Mouse (Mus musculus) limb, embryonic 10.5 days (tissue): ENCODE results near the gene Stab1. TPM values are rescaled to one million over a fixed set of nuclear protein-coding genes. Genes with fewer than 3 reads are reported as not detected.

Source experiments
- DNase-seq: peaks from one replicate; pipeline ENCODE4 v3.0.0-alpha.2; 2017; ENCODE audit warnings: low spot score
- H3K27ac ChIP-seq: fragments of 300-500 bp; sonication (generic); 2 replicates; pipeline ENCODE4 v1.5.1; 2016; ENCODE audit warnings: mild to moderate bottlenecking
- H3K27me3 ChIP-seq: fragments of 300-500 bp; sonication (generic); 2 replicates; pipeline ENCODE4 v1.6.1; 2016; ENCODE audit warnings: low read depth, mild to moderate bottlenecking; ENCODE audit not compliant: poor library complexity, severe bottlenecking
- H3K36me3 ChIP-seq: fragments of 300-500 bp; sonication (generic); 2 replicates; pipeline ENCODE4 v1.6.1; 2016; ENCODE audit warnings: mild to moderate bottlenecking, moderate library complexity
- H3K4me1 ChIP-seq: fragments of 300-500 bp; sonication (generic); 2 replicates; pipeline ENCODE4 v1.6.1; 2016
- H3K4me3 ChIP-seq: fragments of 300-500 bp; sonication (generic); 2 replicates; pipeline ENCODE4 v1.5.1; 2016; ENCODE audit warnings: mild to moderate bottlenecking, moderate library complexity
- H3K9me3 ChIP-seq: fragments of 300-500 bp; sonication (generic); replicated peaks from 2 replicates; pipeline ENCODE4 v1.6.1; 2016; ENCODE audit warnings: mild to moderate bottlenecking
- WGBS: fragments of 180-500 bp; shearing (Covaris S2); methylation state at CpG from one replicate; pipeline ENCODE4 v1.1.7; 2016; 5-methylcytosine and 5-hydroxymethylcytosine counted together
- polyA plus RNA-seq: library from polyadenylated mRNA; unstranded; fragments of >200 nt; fragmentation: Nextera tagmentation; extraction: Ambion mirVana; gene quantifications from 2 replicates; pipeline ENCODE4 v1.2.1, GENCODE M21; 2016

Gene Stab1
- polyA plus RNA-seq, 1 experiment from 2014 or later: 14.5 TPM

GRCm38 (mm10) chr14:31131272-31131821 lies 37.1 kb downstream of the Stab1 start:
- Histone ChIP-seq H3K4me1 (peaks cover 55% of the 10 kb centered on the region), H3K36me3 (peaks cover 50% of the 10 kb centered on the region), H3K9me3 (no peaks in the 10 kb centered on the region), H3K4me3 (peak overlapping the region; percentile 100), H3K27me3 (no peaks in the 10 kb centered on the region), H3K27ac (peak overlapping the region; percentile 98)
- 0% methylated on average over 43 of the region's 43 CpGs for WGBS
- DNase-seq: peak; percentile 66

DNA sequence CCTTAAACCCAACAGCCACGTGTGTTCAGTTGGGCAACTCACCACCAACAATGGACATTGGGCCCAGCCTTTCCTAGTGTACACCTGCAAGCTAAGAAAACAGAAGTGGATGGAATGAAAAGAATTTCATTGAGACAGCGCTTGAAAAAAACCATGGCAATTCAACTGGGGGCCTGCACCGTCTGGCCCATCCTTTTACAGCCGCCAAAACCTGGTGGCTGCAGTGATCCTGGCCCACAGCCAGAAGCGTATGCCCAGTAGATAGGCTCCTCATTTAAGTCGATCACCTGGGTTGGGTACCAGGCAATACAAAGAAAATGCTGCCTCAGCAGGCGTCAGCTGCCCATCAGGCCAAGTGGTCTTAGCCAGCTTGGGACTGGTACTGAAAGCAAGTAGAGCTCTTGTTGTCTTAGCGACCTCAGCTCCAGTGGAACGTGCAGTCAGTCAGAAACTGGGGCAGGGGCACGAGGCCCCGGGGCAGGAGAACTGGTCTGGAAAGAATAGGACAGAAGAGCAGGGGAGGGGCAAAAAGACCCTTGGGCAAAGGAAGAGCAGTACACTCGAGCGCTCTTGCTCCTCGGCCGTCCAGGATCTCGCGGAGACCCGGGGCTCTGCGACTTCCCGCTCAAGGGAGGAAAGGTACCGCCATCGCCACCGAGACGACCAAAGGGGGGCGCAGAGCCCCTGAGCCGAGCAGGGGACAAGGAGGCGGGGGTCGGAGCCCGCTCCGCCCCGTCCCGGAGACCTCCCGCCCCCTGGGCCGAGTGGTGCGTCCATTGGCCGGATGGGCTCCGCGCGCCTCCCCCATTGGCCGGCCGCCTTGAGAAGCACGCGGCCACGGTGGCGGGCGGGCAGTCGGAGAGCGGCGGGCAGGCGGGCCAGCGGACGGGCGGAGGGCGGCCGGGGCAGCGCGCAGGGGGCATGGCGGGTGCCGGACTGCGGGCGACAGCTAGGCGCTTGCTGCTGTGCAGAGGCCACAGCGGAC lies 37.9 kb downstream of the Stab1 start, which contains the start of gene Nt5dc2:
Gene Nt5dc2, plus strand, starts transcription at position 818 of the 985 bp plus-strand sequence.
- WGBS: 6% methylated on average over 62 of the region's 63 CpGs
- no peaks in the 10 kb centered on the region for H3K27me3 ChIP-seq
- peak; percentile 95 for DNase-seq
- peak within 1 kb of the TSS; percentile 100 for H3K4me3 ChIP-seq
- H3K27ac ChIP-seq: peak within 1 kb of the TSS; percentile 98
- peaks cover 59% of the 10 kb centered on the region for H3K4me1 ChIP-seq
- H3K36me3 ChIP-seq: peaks cover 49% of the 10 kb centered on the region
- no peaks in the 10 kb centered on the region for H3K9me3 ChIP-seq

- peaks cover 43% of the 10 kb centered on the region for H3K36me3 ChIP-seq
- no peak for DNase-seq
- H3K27me3 ChIP-seq: no peaks in the 10 kb centered on the region
- peaks cover 69% of the 10 kb centered on the region for H3K4me1 ChIP-seq
- H3K27ac ChIP-seq: peak overlapping the region; percentile 98
- H3K9me3 ChIP-seq: no peaks in the 10 kb centered on the region
- peak overlapping the region; percentile 100 for H3K4me3 ChIP-seq
- WGBS: 71% methylated on average over 15 of the region's 15 CpGs
These were observed 38.9 kb downstream of the Stab1 start for GRCm38 (mm10) chr14:31129326-31130235.

DNA sequence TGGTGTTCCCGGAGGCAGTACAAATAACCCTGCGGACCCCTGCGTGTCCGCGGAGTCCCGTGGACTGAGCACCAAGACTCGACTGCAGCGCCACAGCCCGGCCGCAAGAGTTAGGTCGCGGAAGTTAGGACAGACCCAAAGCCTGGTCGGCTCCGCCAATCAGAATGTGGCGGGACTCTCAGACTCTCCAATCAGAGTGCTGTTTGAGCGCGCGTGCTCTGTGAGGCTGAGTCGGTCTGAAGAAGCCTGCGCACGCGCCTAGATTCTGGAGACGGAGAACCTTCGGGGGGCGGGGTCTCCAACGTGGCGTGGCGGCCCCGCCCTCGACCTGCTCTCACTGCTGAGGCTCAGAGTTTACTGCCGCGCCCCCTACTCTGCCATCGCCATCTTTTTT lies 39.6 kb downstream of the Stab1 start, which contains the start of gene Smim4:
Gene Smim4, minus strand, starts transcription at position 131 of the 394 bp plus-strand sequence.
- Histone ChIP-seq H3K4me1 (peaks cover 66% of the 10 kb centered on the region), H3K27me3 (no peaks in the 10 kb centered on the region), H3K27ac (peak within 1 kb of the TSS; percentile 98), H3K36me3 (peaks cover 43% of the 10 kb centered on the region), H3K4me3 (peak within 1 kb of the TSS; percentile 78), H3K9me3 (no peaks in the 10 kb centered on the region)
- DNase-seq: peak; percentile 98
- WGBS: under 1% methylated on average over 33 of the region's 33 CpGs

DNA sequence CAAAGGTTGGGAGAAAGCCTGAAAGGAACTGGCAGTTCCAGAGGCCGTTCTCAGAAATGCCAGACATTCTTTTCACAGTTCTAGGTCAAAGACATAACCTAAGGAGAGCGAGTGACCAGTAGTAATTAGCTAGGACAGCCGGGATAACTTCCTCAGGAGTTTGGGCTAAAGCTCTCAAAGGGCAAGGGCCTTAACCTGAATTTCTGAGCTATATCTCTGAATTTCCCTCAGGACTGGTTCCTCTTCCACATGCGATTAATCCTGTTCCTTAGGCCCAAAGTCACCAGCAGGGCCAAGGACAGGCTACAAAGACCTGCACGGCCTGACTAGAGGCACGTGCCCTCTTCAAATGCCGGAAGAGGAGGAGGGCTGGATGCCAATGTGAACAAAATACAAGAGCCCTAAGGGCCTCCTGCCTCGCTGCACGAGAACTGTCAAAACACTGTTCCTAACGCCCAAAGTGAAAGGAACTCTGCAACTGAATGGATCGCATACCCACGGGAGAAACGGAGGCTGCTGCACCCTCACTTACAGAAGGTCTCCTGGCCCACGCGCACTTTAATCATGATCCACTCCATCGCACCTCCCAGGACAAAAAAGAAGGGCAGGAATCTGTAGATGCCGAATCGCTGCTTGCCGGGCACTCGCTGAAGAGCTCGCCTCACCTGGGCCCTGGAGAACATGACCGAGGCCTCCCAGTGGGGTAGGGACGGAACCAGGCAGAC lies 40.2 kb downstream of the Stab1 start:
- Histone ChIP-seq H3K27ac (peak overlapping the region; percentile 98), H3K4me3 (peak overlapping the region; percentile 78), H3K4me1 (peaks cover 60% of the 10 kb centered on the region), H3K27me3 (no peaks in the 10 kb centered on the region), H3K9me3 (no peaks in the 10 kb centered on the region), H3K36me3 (peaks cover 43% of the 10 kb centered on the region)
- DNase-seq: peak; percentile 58
- 2% methylated on average over 23 of the region's 23 CpGs for WGBS

GRCm38 (mm10) chr14:31126826-31127225 lies 41.6 kb downstream of the Stab1 start:
- Histone ChIP-seq H3K27ac (no peak overlapping the region), H3K27me3 (no peaks in the 10 kb centered on the region), H3K4me3 (peak overlapping the region; percentile 78), H3K4me1 (peaks cover 46% of the 10 kb centered on the region), H3K36me3 (peaks cover 47% of the 10 kb centered on the region), H3K9me3 (no peaks in the 10 kb centered on the region)
- peak; percentile 27 for DNase-seq
- 95% methylated on average over 8 of the region's 8 CpGs for WGBS

DNA sequence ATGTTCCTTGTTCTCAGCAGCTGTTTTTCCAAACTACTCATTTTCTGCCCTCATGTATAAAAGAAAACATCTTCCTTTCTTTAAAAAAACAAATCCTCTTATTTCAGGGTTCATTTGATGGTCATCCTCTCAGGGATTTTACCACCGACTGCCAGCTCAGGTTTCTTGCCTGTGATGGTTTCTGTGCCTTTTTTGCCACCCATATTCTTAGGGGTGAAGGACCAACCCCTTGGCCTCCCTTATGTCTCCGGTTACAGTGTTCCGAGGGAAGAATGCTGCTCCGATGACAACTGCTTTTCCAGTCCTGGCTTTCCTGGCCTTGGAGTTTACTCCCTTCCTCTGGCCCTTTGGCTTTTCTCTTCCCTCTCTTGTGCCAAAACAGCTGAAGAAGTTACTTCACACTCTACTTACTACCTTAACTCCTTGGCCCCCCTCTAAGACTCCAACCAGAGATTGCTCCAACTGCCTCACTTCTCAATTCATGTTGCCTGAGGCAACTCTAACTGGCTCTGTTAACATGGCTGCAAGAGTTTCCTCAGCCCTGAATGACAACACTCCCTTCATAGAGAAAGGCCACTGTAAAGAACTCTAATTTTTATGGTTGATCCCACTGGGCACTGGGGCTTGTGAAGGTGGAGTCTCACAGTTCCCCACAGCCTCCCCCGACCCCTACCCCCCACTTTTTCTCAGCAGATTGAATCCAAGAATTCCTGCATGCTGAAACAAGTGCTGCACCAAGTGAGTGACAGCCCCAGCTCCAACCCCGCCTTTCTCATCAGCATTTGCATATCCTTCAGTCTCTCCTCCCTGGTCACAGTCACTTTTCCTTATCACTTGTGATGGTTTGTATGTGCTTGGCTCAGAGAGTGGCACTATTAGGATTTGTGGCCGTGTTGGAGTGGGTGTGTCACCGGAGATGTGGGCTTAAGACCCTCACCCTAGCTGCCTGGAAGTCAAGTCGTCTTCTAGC lies 43.0 kb downstream of the Stab1 start:
- DNase-seq: peak; percentile 31

DNA sequence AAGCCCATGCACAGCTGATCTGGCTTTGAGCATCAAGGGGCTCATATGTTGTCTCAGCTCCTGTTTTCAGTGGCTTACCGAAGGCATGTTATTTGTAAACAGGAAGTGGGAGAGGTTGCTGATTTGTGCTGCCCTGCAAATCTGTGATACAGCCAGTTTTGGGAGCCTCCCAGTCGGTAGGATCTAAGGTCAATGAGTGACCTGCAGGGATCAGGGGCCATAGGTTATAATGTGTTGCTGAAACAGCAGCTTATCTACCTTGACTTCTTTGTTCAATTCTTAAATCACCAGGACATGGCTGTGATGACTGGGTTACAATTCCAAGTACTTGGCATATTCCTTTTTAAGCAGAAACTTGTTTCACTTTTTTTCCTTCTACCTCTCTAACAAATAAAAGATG lies 52.9 kb downstream of the Stab1 start:
- Histone ChIP-seq H3K27me3 (no peaks in the 10 kb centered on the region), H3K4me1 (no peaks in the 10 kb centered on the region), H3K9me3 (no peaks in the 10 kb centered on the region), H3K27ac (no peak overlapping the region), H3K36me3 (peaks cover 97% of the 10 kb centered on the region), H3K4me3 (no peak overlapping the region)
- 74% methylated on average over 2 of the region's 2 CpGs for WGBS
- DNase-seq: no peak

More for the DNA sequence above, 43.0 kb downstream of the Stab1 start:
- peak overlapping the region; percentile 33 for H3K27ac ChIP-seq
- H3K9me3 ChIP-seq: no peaks in the 10 kb centered on the region
- H3K36me3 ChIP-seq: peaks cover 62% of the 10 kb centered on the region
- 58% methylated on average over 9 of the region's 9 CpGs for WGBS
- H3K4me3 ChIP-seq: no peak overlapping the region
- H3K4me1 ChIP-seq: peaks cover 35% of the 10 kb centered on the region
- H3K27me3 ChIP-seq: no peaks in the 10 kb centered on the region

DNA sequence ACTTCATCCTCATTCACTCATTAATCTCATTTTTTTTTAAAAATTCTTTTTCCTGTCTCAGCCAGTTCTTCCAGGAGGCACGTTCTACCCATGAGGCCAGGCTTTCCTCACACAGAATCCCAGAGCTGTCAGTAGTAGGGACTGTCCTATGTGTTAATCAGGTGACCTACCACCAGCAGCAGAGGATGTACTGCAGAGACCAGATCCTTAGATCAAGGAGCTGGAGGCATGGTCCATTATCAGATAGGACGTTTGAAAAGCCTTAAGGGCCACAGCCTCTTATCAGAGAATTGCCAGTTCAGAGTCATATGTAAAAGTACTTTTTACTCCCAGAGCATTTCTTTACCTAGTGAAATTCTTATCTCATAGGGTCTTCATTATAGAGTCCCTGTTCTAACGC lies 54.4 kb downstream of the Stab1 start:
- Histone ChIP-seq H3K4me1 (no peaks in the 10 kb centered on the region), H3K9me3 (no peaks in the 10 kb centered on the region), H3K4me3 (no peak overlapping the region), H3K36me3 (peaks cover 100% of the 10 kb centered on the region), H3K27ac (no peak overlapping the region), H3K27me3 (no peaks in the 10 kb centered on the region)
- WGBS: 76% methylated on average over 3 of the region's 3 CpGs
- DNase-seq: no peak

GRCm38 (mm10) chr14:31112187-31112586 lies 56.3 kb downstream of the Stab1 start:
- peaks cover 100% of the 10 kb centered on the region for H3K36me3 ChIP-seq

DNA sequence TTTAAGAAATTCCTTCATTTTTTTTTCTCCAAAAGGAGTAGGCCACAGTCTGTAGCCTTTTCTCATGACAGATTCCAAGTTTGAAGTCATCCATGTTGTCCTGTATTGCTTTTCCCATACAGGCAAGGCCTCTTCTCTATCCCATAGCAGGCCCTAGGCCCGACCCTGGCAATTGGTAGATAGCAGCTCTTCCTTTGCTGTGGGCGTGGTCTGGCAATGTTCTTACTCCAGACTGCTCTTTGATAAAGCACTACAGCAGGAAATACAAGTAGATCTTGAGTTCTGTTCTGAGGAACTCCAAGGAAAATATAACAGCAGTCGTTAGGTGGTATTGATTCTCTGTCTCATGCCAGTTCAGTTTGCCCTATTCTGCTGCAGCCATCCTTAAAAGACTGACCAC lies 57.8 kb downstream of the Stab1 start:
- DNase-seq: no peak

More at GRCm38 (mm10) chr14:31112187-31112586, 56.3 kb downstream of the Stab1 start:
- Histone ChIP-seq H3K9me3 (no peaks in the 10 kb centered on the region), H3K4me3 (no peak overlapping the region), H3K27ac (no peak overlapping the region), H3K27me3 (no peaks in the 10 kb centered on the region), H3K4me1 (no peaks in the 10 kb centered on the region)
- WGBS: 90% methylated on average over 5 of the region's 5 CpGs
- DNase-seq: no peak

More for the DNA sequence above, 57.8 kb downstream of the Stab1 start:
- Histone ChIP-seq H3K27ac (no peak overlapping the region), H3K36me3 (peaks cover 100% of the 10 kb centered on the region), H3K27me3 (no peaks in the 10 kb centered on the region), H3K9me3 (no peaks in the 10 kb centered on the region), H3K4me1 (no peaks in the 10 kb centered on the region), H3K4me3 (no peak overlapping the region)
- 91% methylated on average over 3 of the region's 3 CpGs for WGBS
